Mouse (Mus musculus) left cerebral cortex, adult 11 months (tissue): ENCODE data around the gene Mospd3.

Experiments used
- DNase-seq: peaks from one replicate; pipeline ENCODE4 v3.0.0; 2022; ENCODE audit warnings: low spot score

Gene Mospd3

DNA sequence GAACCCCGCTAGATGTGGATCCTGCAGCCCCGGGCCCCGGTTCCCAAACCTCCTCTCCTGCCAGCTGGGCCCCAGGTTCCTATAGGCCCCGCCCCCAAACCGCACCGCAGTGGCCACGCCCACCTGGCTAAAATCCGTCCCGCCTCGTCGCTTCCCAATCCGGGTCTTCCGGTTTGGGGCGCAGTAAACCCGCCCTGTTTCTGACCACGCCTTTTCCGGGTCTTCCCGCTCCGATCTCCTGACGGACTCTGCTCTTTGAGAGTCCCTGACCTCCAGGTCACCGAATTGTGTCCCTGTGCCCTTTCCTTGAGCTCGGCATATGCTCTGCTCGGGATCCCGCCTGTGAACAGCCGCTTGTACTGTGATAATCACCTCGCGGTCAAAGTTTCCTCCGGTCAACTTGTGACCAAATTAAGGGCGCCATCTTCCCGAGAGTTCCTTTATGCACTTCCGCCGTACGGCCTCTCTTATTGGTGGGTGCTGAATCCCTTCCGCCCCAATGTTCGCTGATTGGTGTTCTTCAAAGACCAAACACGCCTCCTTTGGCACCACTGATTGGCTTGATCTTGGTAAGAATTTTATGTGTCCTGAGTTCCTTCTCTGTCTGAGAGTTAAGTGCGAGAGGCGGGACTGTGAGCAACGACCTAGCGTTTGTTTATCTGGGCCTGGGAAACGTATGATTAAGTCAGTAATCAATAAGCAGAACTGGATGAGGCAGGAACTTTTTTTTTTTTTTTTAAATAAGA is at the start of gene Mospd3:
Gene Mospd3, minus strand, starts transcription at position 440 of the 746 bp plus-strand sequence.
- peak; percentile 93 for DNase-seq

DNA sequence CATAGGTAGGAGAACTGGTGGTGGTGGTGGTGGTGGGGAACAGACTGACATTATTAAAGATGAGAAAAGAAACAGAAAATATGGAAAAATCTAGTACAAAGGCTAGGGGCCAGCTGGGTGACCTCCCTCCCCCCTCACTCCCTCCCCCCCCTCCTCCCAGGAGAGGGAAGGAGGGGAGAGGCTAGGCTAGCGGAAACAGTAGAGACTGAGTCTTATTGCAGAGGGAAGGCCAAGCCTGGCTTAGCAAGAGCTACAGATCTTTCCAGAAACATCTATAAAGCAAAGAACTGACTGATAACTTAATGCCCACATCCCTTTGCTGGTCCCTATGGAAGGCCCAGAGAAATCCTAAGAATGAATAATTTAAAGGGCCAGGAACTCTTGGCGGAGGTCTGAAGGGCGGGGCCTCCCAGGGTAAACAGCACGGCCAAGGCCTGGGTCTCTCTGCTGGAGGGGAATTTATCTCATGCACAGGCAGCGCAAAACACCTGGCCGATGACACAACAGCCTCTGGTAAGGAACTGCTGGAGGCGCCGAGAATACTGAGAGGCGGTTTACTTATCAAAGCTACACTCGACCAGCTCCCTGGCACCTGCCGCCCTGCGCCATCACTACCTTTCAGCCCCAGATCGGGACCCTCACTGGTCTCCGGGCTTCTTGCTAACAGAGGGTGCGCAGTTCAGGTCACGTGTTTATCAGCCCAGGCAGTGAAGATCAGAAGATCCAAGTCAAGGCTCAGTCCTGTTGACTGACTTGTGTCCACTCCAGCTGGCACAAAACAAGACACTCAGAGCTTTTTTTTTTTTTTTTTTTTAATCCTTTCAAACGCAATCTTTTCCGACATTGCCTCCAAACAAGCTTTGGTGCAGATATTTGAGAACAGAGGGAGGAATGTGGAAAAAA is 49.1 kb upstream of the Mospd3 start:
- no peak for DNase-seq

DNA sequence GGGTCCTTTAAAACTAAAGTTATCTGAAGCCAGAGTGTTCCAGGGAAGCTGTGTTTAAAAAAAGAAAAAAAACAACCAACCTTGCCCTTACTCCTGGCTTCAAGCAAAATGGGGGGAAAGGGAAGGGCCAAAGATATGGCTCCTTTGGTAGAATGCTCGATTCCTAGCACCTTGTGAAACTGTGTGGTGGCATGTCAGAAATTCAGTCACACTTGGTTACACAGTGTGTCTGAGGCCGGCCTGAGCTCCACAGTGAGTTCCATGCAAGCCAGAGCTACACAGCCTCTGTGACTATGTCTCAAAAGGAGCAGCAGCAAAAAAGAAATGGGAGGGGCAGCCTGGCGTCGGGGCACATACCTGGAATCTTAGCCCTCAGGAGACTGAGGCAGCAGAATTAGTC is 48.4 kb upstream of the Mospd3 start:
- DNase-seq: no peak

DNA sequence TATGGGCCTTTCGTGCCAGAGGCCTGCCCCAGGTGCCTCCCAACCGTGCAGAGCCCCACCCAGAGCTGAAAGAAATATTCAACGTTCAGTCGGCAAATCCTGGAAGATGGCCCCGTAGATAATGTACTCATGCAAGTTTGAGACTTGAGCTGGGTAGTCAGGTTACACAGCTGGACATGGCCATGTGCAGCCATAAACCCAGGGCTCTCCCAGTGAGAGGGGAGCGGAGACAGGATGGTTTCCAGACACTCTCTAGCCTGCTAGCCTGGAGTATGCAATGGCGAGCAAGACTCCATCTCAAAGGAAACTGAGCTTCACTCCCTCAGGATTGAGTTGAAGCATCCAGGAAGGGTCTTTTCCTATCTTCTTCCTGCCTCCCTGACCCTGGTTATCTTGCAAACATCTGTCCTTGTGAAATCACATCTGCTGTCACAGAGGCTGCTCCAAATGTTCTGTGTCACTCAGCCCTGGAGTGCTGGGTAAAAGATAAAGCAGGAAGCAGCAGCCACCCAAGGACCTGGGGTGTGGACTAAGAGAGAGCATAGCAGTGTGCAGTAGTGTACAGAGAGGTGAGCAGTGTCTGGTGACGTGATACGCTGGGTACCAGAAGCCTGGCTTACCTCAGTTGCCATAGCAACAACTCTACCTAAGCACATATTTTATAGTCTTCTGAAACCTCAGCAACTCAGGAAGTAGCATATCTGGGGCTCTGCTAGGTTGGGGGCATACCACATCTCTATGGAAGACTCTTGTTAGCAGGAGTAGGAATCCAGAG is 47.2 kb upstream of the Mospd3 start:
- no peak for DNase-seq

DNA sequence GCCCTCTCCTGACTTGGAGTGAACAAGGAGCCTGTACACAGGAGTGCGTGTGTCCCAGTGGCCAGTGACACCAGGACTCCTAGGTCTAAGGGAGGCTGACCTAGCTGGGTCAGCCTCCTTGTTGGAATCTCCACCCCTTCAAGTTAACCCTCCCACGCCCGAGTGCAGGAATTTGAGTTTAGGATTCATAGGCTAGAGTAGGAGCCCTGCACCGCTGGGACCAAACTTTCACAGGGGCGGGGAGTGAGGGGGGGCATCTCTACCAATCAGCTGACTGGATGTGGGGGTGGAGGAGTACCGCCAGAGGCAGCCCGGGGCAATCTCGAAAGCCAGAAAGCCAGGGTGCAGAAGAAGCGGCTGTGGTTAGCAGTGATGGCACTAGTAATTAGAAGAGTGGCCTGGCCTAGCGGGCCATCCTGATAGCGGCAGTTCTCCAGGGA is 44.8 kb upstream of the Mospd3 start, which contains the start of gene Irs3:
Gene Irs3, minus strand, starts transcription at position 63 of the 440 bp plus-strand sequence.
- no peak for DNase-seq

DNA sequence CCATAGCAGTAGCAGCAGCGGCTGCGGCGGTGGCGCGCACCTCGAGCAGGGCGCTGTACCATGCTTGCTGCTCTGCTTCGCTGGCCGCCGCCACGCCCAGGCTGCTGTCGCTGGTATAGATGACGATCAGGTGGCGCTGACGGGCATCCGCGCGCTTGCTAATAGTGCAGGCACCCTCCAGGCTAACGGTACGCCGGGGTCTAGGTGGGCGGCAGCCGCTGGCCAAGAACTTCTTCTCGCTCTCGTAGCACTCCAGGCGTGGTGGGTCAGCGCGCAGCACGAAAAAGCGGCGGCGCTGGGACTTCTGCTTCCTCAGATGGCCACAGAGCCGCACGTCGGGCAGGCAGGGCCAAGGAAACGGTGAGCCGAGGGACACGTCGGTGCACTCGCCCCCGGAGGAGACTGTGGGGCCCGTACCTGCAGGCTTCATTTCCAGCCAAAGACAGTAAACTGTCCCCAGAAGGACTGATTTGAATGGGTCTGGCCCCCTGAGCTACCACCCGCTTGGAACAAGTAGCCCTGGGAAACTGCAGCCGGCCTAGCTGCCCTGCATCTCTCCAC is 44.3 kb upstream of the Mospd3 start:
- DNase-seq: no peak

DNA sequence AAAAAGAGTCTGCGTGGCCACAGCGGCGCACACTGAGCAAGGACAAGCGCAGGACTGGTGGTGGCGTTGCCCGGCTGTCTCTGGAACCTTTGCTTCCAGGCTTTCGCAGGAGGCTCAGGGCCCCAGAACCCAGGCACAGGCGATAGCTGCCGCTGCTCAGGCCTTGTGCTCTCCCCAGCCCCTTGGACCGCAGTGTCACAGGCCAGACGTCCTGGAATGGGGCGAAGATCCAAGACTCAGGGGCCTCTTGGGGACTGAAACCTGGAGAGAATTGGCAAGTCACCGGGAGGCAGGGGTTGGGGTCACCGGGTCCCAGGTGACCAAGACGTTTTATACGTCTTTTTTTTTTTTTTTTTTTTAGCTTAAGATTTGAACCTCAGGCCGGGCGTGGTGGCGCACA is 43.6 kb upstream of the Mospd3 start:
- no peak for DNase-seq

DNA sequence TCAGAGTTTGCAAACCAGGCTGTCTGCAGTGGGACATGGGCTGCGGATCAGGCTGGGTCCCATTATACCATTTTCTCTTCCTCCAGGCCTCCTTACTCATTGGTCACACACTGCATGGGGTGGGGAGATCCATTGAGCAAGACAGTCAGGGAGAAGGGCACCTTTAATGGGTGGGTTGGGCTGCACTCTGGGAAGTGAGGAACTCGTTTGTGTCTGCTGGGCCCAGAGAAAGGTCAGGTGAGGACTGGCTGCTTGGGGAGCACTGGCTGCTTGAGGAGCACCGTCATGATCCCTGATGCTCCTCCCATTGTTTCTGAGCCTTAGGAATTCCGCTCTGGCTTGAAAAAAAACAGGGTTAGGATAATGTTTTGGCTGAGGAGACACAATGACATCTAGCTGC is 42.0 kb upstream of the Mospd3 start:
- DNase-seq: no peak

DNA sequence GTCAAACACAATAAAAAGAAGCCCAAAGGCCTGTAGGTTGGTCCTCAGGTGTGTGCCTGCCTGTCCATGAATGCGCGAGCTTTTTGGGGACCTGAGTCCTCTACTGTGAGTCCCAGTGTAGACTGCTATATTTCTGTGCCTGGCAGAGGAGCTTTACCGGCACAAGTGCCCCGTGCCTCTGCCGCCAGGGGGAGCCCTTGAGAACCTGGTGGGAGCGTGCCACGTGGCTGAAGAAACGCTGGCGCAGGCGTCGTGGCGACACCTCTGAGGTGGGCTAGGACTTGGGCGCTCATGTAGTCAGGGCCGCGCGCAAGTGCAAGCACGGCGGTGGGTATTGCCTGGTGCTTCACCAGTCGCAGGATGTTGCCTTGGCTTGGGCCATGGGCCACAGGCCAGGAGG is 40.2 kb upstream of the Mospd3 start, which contains the start of gene Sap25:
Gene Sap25, plus strand, starts transcription at position 281 of the 400 bp plus-strand sequence.
- DNase-seq: no peak

DNA sequence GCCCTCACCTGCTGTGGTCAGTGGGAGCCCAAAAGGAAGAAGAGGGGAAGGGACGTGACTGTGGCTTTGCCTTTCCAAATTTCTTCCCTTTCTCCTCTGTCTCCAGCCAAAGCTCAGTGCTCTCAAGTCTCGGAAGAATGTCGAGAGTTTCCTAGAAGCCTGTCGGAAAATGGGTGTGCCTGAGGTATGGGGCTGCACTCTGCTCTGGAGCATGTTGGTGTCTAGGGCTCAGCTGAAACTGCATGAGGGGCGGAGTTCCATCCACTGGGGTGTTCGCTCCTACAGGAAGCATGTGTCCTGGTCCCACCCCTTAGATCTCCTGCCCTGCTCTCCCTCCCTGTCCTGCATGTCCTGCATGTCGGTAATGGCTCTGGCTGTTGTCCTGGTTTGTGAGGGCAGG is 38.6 kb upstream of the Mospd3 start:
- DNase-seq: no peak

DNA sequence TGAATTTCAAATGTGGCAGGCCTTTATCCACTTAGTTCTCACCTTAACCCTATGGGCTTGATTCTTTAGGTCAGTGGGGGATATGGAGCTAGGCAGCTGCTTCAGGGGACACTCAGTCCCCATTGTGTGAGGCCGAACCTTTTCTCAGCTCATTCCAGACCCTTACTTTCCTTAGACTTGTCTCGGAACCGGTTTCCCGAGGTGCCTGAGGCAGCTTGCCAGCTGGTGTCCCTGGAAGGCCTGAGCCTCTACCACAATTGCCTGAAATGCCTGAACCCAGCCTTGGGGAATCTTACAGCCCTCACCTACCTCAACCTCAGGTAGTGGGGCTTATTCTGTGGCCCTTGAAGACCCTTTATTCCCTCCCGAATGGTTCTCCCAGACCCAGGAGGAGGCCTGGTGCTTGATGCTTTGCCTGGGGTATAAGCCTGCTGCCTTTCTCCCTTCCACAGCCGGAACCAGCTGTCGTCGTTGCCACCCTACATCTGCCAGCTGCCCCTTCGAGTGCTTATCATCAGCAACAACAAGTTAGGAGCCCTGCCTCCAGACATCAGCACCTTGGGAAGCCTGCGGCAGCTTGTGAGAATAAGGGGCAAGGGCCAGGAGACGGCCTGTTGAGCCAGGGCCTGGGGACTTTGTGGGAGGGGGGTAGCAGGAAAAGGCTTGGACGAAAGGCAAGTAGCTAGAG is 32.7 kb upstream of the Mospd3 start:
- no peak for DNase-seq

DNA sequence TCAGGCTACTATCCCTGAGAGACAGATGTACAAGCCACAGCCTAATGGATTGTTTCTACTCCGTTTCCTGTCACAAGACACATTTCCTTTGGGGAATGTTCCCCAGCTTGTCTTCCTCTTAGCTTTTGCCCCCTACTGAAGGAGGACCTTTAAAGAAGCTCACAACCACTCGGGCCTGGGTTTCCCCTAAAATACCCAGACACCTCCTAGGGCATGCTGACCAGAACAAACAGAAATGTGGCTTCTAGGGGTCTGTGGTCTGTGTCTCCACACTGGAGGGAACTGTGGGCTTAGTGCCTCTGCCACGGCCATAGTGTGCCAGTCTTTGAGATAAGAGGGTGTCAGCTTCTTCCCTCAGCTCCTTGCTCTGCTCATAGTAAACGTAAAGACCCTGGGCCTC is 30.7 kb upstream of the Mospd3 start:
- DNase-seq: no peak

DNA sequence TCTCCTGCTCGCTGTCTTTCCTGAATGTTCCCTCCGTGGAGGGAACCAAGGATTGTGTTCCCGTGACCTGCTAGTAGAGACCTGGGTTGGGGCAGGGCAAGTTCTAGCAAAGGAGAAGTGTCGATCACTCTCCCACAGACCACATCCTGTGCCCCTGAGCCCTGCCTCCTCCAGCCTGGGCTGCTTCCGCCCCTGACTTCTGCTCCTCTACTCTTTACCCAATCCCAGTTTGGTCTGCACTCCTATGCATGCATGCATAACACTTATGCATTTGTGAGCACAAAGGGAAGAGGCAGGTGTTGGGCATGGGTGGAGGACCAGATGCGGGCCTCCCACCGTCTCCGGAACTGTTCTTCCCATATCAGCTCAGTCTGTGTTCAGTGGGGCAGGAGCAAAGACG is 30.3 kb upstream of the Mospd3 start:
- no peak for DNase-seq

DNA sequence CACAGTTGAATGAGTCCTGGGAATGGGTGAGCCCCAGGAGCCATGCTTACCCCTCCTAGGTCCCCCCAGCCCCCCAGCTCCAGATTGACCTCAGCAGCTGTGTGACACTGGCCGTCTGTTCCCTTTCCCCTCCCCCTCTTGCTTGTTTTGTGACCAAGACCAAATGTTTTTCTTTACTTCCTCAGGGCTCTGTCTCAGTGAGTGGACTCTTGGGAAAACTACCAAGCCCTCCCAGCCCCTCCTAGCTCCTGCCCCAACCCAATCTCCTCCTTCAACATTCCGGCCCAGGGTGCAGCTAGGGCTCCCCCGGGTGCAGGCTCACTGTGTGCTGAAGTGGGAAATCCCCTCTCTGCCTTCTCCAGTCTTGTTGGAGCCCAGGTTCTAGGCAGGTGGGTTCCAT is 29.7 kb upstream of the Mospd3 start:
- DNase-seq: no peak

DNA sequence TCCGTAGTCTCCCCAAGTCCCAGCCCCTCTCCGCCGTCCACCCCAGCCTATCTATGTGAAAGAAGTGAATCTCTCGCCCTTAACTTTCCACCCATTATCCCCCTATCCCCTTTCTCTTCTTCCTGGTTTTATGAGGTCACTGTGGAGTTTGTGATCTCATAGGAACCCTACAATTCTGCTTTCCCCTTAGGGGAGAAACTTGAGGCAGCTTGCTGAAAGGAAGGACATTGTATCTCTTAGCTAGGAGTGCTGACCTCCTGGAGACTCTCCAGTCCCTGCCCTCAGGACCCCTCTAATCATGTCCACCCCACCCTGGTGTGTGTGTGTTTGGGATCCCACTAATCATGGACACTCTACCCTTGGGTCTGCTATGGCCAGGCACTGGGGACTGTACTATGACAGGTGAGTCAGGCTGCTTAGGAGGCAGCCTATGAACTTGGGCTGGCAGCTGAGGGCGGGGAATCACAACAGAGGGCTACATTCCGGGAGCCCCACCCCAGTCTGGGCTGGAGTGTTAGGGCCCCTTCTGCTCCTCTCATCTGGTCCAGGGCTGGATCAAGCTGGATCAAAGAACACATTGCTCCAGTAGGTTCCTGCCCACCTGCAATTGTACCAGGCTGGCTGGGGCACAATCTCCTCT is 29.2 kb upstream of the Mospd3 start:
- no peak for DNase-seq

DNA sequence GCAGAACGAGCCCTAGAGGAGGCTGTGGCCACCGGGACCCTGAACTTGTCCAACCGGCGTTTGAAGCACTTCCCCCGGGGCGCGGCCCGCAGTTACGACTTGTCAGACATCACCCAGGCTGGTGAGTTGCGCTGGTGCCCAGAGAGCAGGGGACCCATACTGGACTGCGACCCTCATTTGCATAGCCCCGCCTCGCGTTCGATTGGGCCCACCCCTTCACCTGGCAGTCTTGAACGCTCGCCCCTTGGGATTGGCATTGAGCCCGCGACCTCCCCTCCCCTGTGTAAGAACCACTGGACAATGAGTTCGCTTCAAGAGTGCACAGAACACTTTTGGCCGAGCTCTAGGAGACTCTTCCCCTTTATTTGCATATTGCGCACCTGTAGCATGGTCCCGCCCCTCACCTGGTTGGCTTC is 28.5 kb upstream of the Mospd3 start:
- no peak for DNase-seq

DNA sequence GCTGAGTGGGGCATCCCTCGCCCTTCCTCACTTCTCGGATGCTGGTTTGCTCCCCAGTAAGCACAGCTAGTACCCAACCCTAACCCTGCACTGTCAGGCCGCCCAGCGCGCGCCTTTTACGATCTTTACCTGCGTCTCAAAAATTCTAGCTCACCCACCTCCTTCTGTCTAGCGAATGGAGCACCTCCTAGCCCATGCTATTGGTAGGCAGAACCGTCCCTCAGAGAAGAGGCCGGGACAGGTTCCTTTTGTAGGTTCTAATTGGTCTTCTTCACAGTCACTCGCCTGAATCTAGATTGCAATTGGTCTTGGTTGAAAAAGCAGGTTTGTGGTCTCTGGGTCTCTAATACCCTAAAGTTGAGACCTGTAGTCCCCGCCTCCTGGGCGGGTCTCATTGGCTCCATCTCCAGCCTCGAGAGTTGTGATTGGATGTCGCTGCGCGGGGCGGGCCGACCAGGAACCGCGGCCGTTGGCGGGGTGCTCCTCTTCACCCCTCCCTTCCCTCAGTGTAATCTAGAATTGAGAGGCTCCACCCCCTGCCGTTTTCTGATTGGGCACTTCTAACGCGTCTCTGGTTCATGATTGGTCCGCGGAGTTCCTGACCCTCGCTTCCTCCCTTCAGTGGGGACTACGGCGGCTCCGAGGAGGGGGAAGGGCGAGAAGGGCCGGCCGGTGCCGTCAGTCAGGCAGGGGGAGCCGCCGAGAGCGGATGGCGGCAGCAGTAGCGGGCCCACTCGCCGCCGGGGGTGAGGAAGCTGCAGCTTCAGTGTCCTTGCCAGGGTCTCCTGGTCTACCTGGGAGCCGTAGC is 27.8 kb upstream of the Mospd3 start, which contains the start of the genes Fbxo24, Lrch4 and Gm20605:
Gene Fbxo24, minus strand, starts transcription at position 505 of the 808 bp plus-strand sequence.
Gene Lrch4, plus strand, starts transcription at position 624 of the 808 bp plus-strand sequence.
Gene Gm20605, plus strand, starts transcription at position 678 of the 808 bp plus-strand sequence.
- DNase-seq: peak; percentile 100

DNA sequence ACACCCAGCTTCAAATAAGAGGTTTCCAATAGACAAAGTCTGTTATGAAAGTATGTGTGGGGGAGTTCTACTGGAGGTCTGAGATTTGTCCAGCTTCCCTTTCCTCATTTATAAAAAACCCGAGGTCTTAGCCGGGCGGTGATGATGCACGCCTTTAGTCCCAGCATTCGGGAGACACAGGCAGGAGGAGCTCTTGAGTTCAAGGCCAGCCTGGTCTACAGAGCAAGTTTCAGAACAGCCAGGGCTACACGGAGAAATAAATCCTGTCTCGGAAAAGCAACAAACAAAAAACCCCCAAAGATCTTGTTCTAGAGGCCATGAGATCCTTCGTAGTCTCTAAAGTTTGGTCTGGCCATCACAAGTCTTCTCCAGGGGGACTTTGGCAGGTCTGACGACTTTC is 27.1 kb upstream of the Mospd3 start:
- DNase-seq: no peak

DNA sequence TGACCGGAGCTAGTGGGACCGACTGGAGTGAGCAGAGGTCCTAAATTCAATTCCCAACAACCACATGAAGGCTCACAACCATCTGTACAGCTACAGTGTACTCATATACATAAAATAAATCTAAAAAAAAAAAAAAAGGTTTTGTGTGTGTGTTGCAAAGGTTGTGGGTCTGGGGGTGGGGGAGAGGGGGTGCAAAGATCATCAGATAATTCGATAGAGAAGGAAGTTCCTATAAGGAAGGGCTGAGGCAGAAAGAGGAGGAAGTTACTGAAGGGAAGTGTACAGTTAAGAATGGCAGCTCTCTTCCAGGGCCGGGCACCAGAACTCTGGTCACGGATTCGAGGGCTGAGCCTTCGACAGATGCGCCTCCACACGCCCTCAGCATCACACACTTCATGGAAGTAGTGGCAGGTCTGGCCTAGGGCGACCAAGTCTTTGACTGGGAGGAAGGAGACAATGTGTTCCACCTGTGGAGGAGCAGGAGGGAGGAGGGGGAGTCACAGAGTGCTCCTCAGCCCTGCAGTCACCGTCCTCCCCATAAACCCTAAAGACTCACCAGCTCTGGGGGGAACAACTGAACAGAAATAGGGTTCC is 23.2 kb upstream of the Mospd3 start:
- DNase-seq: no peak
